Mouse (Mus musculus) cerebellum, postnatal 36 days (tissue): ENCODE measurements around the gene Prkaca.

Source experiments
- DNase-seq, 2 experiments: peaks; one replicate each; pipeline ENCODE4 v3.0.0; 2021 to 2022; ENCODE audit warnings: mixed read lengths in 2 of 2

The Prkaca gene

GRCm38 (mm10) chr8:84042066-84042947 is 69.5 kb downstream of the Prkaca start, which contains the start of gene Il27ra:
Gene Il27ra (minus strand): TSS chr8:84042589.
- peak; percentile 20 to 49 for DNase-seq

GRCm38 (mm10) chr8:84042948-84043342 is 70.2 kb downstream of the Prkaca start:
- DNase-seq = no peak

GRCm38 (mm10) chr8:84044103-84044502 is 71.3 kb downstream of the Prkaca start:
- DNase-seq = no peak

- no peak for DNase-seq
Measured at GRCm38 (mm10) chr8:84044900-84045299, 72.1 kb downstream of the Prkaca start, which contains the start of gene Rln3. Gene Rln3 (minus strand): TSS chr8:84045000.
